Mouse (Mus musculus) G1E (cell line): ENCODE results near the gene Ahnak2.

Source experiments
- CTCF ChIP-seq: IDR thresholded peaks from 2 replicates; pipeline ENCODE4 v1.5.1; 2012; ENCODE audit warnings: low read depth, low read length, inconsistent platforms, mixed read lengths
- GATA1 ChIP-seq: IDR thresholded peaks from 2 replicates; pipeline ENCODE4 v1.6.1; 2012; ENCODE audit warnings: borderline replicate concordance, low read length, inconsistent platforms, mixed read lengths

DNA sequence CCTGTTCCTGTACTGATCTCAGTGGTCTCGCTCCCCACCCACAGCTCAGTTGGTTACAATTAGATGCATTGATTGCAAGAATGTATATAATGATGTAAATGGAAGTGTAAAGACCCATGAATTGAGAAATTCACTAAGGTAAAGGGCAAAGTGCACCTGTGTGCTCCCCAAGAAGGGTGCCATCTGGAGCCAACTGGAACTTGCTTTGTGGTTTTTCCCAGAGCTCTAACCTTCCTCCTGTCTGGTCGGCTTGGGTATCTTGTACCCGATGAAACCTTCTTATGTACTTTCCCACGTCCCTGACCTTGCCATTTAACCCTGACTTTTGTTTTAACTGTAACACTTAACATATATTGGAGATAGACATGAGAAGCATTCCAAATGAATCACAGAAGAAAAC, 46.6 kb downstream of the Ahnak2 start:
- TF ChIP-seq CTCF (no peak), GATA1 (no peak)
